Mouse (Mus musculus) heart, embryonic 14.5 days (tissue): Measurements from ENCODE around the gene Srsf4. TPM values are rescaled to one million over a fixed set of nuclear protein-coding genes. Genes with fewer than 3 reads are reported as not detected.
A peak's percentile ranks its signal among the peaks of the same experiment; 100 is the strongest.

ENCODE experiments used
- ATAC-seq: fragments of 200-750 bp; cut with Nextera tagmentation; 2 replicates; pipeline ENCODE4 v1.8.0; 2017; ENCODE audit warnings: low read depth, moderate TSS enrichment; ENCODE audit not compliant: insufficient number of reproducible peaks, insufficient read depth, low FRiP score
- H3K27ac ChIP-seq, 2 experiments: fragments of 200-500 bp in 1 of 2; fragments of 300-500 bp in 1 of 2; sonication (generic) in 1 of 2; replicated peaks in 1 of 2; 2 replicates each; pipeline ENCODE4 v1.5.1; 2012 to 2014; ENCODE audit warnings: low read depth in 2 of 2, low read length in 2 of 2, control low read depth in 1 of 2, mild to moderate bottlenecking in 1 of 2, mixed read lengths in 1 of 2; ENCODE audit not compliant: control insufficient read depth in 1 of 2, insufficient read depth in 1 of 2
- H3K27me3 ChIP-seq: fragments of 300-500 bp; sonication (generic); 2 replicates; pipeline ENCODE4 v1.6.1; 2014; ENCODE audit warnings: mild to moderate bottlenecking, low read length, control low read depth; ENCODE audit not compliant: control insufficient read depth, insufficient read depth
- H3K36me3 ChIP-seq: fragments of 300-500 bp; sonication (generic); 2 replicates; pipeline ENCODE4 v1.6.1; 2014; ENCODE audit warnings: mild to moderate bottlenecking, control low read depth, low read length, mixed read lengths; ENCODE audit not compliant: control insufficient read depth, insufficient read depth
- H3K4me1 ChIP-seq, 2 experiments: fragments of 200-500 bp in 1 of 2; fragments of 300-500 bp in 1 of 2; sonication (generic) in 1 of 2; 2 replicates each; pipeline ENCODE4 v1.6.1; 2012 to 2014; ENCODE audit warnings: low read length in 2 of 2, control low read depth in 1 of 2, mixed read lengths in 1 of 2; ENCODE audit not compliant: control insufficient read depth in 2 of 2, insufficient read depth in 2 of 2
- H3K4me2 ChIP-seq: fragments of 300-500 bp; sonication (generic); 2 replicates; pipeline ENCODE4 v1.6.1; 2014; ENCODE audit warnings: mild to moderate bottlenecking, low read length
- H3K4me3 ChIP-seq, 2 experiments: fragments of 200-500 bp in 1 of 2; fragments of 300-500 bp in 1 of 2; sonication (generic) in 1 of 2; 2 replicates each; pipeline ENCODE4 v1.5.1; 2012 to 2014; ENCODE audit warnings: low read length in 2 of 2, mild to moderate bottlenecking in 2 of 2, control low read depth in 1 of 2, low read depth in 1 of 2, moderate library complexity in 1 of 2; ENCODE audit not compliant: control insufficient read depth in 1 of 2, insufficient read depth in 1 of 2
- H3K9ac ChIP-seq: fragments of 300-500 bp; sonication (generic); 2 replicates; pipeline ENCODE4 v1.6.1; 2014; ENCODE audit warnings: mild to moderate bottlenecking, low read length
- H3K9me3 ChIP-seq: fragments of 300-500 bp; sonication (generic); 2 replicates; pipeline ENCODE4 v1.6.1; 2016; ENCODE audit warnings: low read length, control low read depth; ENCODE audit not compliant: control insufficient read depth
- WGBS: fragments of 180-500 bp; shearing (Covaris S2); extraction: QIAGEN DNeasy Blood & Tissue Kit; methylation state at CpG from one replicate; pipeline ENCODE4 v1.1.7; 2014; 5-methylcytosine and 5-hydroxymethylcytosine counted together
- polyA plus RNA-seq: library from polyadenylated mRNA; unstranded; fragments of >200 nt; fragmentation: Nextera tagmentation; extraction: Ambion mirVana; gene quantifications from 2 replicates; pipeline ENCODE4 v1.2.1, GENCODE M21; 2014

Srsf4 gene
- polyA plus RNA-seq, 1 experiment from 2014 or later, result 63.6 TPM

DNA sequence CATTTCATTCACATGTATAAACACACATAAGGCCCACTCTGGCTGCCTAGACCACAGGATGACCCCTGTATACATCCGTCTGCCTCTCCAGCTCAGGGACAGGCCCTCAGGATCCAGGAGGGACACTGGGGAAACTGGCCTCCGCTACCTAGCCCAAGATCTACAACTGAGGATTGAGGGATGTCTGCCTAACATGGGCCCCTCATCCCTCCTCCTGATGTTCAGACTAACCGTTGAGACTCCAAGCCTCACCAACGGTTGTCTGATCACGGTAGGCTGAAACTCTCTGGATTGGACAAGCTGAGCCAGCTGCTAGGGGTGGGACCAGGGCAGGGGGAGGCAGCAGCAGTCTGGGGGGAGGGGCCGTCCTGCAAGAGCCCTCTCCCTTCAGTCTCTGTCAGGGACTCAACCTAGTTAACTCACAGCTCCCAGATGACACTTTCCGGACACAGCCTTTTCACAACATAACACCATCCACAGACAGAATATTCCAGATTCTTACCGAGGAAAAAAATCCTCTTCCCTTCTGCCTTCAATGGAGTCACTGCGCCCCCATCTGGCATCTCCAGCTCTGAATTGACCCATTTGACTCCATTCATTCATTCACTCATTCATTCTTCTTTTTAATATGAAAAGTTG, 39.3 kb upstream of the Srsf4 start:
- Histone ChIP-seq H3K36me3 (no peaks in the 10 kb centered on the region), H3K4me3 (no peak overlapping the region), H3K27ac (no peak overlapping the region), H3K4me1 (peaks cover 7 to 8% of the 10 kb centered on the region in 2 experiments; a peak in 3 of 4 replicates), H3K9me3 (no peaks in the 10 kb centered on the region), H3K9ac (no peak overlapping the region), H3K4me2 (no peak overlapping the region), H3K27me3 (peaks cover 58% of the 10 kb centered on the region)
- no peak for ATAC-seq
- WGBS, result 28% methylated on average over 9 of the region's 9 CpGs

DNA sequence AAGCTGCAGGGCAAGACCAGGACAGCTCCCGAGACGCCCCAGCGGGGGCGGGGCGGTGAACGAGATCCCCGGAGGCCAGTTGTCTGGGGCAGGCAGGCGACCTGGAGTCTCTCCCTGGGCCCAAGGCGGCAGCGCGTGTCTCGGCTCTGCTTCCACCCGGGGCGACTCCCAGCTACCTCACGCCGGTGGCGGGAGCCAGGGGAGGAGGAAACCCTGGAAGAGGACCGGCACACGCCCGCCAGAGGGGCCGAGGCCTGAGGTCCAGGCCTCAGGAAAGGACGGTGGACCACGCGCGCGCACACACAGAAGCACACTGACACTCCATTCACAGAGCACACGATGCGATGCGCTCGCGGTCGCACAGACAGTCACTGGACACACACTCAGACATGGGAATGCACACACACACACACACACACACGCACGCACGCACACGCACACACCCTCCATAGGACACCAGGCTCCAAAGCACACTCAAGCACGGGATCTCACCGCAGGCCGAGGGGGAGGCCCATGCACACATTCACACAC, 37.0 kb upstream of the Srsf4 start:
- H3K4me2 ChIP-seq, result peak overlapping the region; percentile 100
- no peak for ATAC-seq
- H3K9ac ChIP-seq, result peak overlapping the region; percentile 76
- no peaks in the 10 kb centered on the region for H3K9me3 ChIP-seq
- under 1% methylated on average over 39 of the region's 39 CpGs for WGBS
- H3K27me3 ChIP-seq, result peaks cover 54% of the 10 kb centered on the region
- no peak overlapping the region for H3K27ac ChIP-seq
- H3K4me1 ChIP-seq, result peaks cover 7 to 8% of the 10 kb centered on the region in 2 experiments; a peak in 3 of 4 replicates
- H3K4me3 ChIP-seq, result peak overlapping the region; percentile 52 to 67
- no peaks in the 10 kb centered on the region for H3K36me3 ChIP-seq

DNA sequence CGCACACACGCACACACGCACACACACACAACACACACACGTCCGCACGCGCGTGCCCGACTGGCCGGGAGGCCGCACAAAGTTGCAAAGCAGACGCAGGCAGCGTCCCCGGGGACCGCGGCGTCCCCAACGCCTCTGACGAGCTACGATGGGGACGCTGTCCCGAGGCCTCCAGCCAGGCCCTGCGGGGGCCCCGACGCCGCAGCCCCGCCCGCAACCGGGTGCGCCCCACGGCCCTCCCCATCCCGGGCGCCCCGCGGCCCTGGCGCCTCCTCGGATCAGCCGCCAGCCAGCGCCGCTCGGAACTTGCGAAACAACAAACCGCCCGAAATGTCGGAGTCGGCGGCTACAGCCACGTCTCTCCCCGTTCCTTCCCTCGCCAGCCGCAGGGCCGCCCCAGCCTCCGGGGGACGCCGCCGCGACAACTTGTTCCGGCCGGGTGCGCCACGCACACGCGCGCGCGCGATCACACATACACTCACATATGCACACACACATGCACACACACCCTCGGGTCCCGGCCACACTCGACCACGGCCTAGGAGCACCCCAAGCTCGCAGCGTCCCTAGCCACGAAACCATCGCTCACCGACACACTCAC, 36.4 kb upstream of the Srsf4 start:
- peaks cover 59% of the 10 kb centered on the region for H3K27me3 ChIP-seq
- H3K4me2 ChIP-seq, result peak overlapping the region; percentile 100
- no peaks in the 10 kb centered on the region for H3K9me3 ChIP-seq

DNA sequence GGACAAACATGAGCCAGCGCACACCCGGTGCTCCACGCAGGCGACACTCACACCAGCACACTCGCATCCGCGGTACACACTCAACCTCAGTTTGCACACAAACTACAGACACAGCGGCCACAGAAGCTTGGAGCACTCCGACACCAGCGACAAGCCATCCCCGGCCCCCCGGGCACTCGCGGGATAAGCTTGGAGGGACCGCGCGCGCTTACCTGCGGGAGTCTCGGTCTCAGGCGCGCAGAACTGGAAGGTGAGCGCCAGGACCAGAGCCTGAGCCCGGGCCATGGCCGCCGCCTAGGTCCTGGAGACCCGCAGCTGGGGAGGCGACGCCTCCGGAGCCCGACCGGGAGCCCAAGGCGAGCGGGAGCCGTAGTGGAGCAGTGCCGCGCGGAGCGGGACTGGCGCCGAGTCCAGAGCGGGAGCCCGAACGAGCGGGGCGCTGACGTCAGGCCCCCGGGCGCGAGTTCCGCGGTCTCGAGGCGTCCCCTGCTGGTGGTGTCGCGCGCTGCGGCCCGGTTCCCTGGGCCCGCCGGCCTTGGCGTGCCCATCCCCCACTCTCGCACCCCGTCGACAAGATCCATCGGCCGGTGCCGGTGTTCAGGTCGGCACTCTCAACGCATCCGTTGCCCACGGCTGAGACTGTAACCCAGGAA, 35.4 kb upstream of the Srsf4 start, which contains the start of gene Ptpru:
Gene Ptpru (minus strand): TSS at position 417 of the 653 bp plus-strand sequence.
- peak within 1 kb of the TSS; percentile 100 for H3K4me2 ChIP-seq
- H3K9ac ChIP-seq, result peak within 1 kb of the TSS; percentile 76
- H3K4me3 ChIP-seq, result peak within 1 kb of the TSS; percentile 52 to 67
- peaks cover 62% of the 10 kb centered on the region for H3K27me3 ChIP-seq
- H3K36me3 ChIP-seq, result no peaks in the 10 kb centered on the region
- WGBS, result under 1% methylated on average over 51 of the region's 72 CpGs
- ATAC-seq, result peak; percentile 62
- H3K27ac ChIP-seq, result no peak within 1 kb of the TSS
- no peaks in the 10 kb centered on the region for H3K9me3 ChIP-seq
- peaks cover 7 to 8% of the 10 kb centered on the region in 2 experiments; a peak in 3 of 4 replicates for H3K4me1 ChIP-seq

More for the DNA sequence above, 36.4 kb upstream of the Srsf4 start:
- Histone ChIP-seq H3K27ac (no peak overlapping the region), H3K9ac (peak overlapping the region; percentile 76), H3K36me3 (no peaks in the 10 kb centered on the region), H3K4me3 (peak overlapping the region; percentile 52 to 67), H3K4me1 (peaks cover 7 to 8% of the 10 kb centered on the region in 2 experiments; a peak in 3 of 4 replicates)
- 0 out of 2 replicates have a peak, but pooled peaks have one; percentile 32 for ATAC-seq
- WGBS, result 0% methylated on average over 60 of the region's 76 CpGs

DNA sequence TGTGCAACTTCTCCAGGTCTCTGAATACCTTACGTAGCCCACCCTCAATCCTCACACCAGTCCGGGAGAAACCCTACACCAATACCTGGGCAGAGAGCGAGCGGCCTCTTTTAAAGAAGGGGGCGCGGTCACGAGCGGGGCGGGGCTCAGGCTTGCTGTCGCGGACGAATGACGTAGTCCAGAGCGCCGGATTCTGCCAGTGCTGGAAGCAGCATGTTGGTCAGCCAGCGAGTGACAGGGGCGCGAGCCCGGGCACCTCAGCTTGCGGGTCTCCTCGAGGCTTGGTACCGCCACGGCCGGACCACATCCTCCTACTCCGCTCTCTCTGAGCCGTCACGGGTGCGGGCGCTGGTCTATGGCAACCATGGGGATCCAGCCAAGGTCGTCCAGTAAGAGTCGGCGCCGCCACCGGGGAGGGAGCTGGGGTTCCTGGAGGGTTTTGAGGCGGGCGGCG, 30.1 kb upstream of the Srsf4 start, which contains the start of gene Mecr:
Gene Mecr (plus strand): TSS at position 181 of the 454 bp plus-strand sequence.
- ATAC-seq, result peak; percentile 68
- H3K4me1 ChIP-seq, result peaks cover 2 to 6% of the 10 kb centered on the region in 2 experiments
- no peaks in the 10 kb centered on the region for H3K9me3 ChIP-seq
- H3K9ac ChIP-seq, result peak within 1 kb of the TSS; percentile 82
- H3K4me2 ChIP-seq, result peak within 1 kb of the TSS; percentile 87
- peaks cover 15% of the 10 kb centered on the region for H3K27me3 ChIP-seq
- H3K27ac ChIP-seq, result no peak within 1 kb of the TSS; a peak in 1 of 4 replicates
- H3K4me3 ChIP-seq, result peak within 1 kb of the TSS; percentile 67 to 92
- WGBS, result 0% methylated on average over 36 of the region's 37 CpGs
- H3K36me3 ChIP-seq, result 0 out of 2 replicates have a peak, but pooled peaks cover 3% of the 10 kb centered on the region

DNA sequence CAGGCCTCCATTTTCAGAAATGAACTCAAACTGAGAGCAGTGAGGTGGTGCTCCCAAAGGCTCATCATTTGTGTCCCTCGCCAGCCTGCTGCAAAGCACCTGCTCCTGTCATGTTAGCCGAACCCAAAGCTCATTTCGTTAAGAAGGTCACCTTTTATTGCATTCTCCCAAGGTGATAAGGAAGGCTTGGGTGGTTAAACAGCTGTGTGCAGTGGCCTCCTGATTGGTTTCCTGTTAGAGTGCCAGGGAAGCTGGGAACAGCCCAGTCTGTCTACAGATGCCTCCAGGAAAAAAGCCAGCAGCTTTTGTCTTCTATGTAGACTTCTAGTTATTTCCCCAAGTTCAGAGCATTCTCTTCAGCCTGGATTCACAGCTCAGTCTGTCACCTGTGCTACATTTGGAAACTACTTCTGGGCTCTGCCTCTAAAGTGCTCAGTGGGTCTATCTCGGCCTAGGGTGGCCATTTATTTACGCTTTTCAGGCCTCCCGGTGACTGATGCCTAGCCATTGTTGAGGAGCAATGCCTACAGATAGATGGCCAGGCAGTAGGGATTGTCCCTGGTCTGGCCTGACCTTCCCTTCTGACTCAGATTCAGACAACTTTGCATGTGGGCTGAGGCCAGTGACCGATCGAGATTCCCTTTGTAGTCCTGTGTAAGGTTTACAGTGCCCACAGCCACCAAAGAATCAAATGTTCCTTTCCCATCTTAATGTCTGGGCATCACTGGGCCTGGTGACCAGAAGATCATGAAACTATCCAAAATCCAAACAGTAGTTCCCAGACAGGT, 27.2 kb upstream of the Srsf4 start:
- H3K9me3 ChIP-seq, result no peaks in the 10 kb centered on the region
- peaks cover 8 to 20% of the 10 kb centered on the region in 2 experiments for H3K4me1 ChIP-seq
- H3K4me2 ChIP-seq, result no peak overlapping the region
- H3K9ac ChIP-seq, result no peak overlapping the region
- 80% methylated on average over 8 of the region's 8 CpGs for WGBS
- H3K36me3 ChIP-seq, result 0 out of 2 replicates have a peak, but pooled peaks cover 3% of the 10 kb centered on the region
- H3K4me3 ChIP-seq, result no peak overlapping the region
- ATAC-seq, result no peak
- H3K27me3 ChIP-seq, result peaks cover 9% of the 10 kb centered on the region
- H3K27ac ChIP-seq, result no peak overlapping the region
